Mouse (Mus musculus): ENCODE measurements around the gene Plcb1.

Gene Plcb1

DNA sequence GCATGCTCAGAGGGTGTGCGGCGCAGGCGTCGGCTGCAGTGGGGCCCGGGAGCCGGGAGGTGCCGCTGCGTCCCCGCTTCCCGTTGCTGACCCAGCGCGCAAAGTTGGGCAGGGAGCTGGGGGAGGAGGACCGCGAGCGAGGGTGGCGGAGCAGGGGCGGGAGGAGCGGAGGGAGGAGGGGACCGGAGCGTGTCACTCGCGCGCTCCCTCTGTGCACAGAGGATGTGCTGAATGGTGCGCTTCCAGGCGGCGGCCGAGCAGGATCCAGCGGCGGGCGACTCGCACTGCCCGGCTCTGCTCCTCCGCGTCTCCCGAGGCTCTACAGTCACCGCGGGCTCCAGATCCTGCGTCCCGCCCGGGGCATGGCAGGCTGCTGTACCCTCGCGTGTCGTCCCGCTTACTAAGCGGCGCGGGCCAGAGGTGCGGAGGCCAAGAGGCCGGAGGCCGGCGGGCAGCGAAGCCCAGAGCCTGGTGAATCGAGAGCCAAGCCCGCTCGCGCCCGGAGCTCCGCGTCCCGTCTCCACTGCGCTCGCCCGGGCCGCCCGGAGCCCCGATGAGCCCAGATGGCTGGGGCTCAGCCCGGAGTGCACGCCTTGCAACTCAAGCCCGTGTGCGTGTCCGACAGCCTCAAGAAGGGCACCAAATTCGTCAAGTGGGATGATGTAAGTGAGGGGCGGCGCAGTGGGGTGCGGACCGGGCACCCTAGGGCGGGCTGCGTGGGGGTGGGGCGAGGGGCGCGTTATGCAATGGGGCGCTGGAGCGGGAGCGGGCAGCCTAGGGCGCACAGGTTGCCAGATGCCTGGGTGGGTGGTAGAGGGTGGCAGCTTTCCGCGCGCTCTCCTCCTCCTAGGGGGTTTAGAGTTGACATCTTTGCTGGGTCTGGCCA is at the start of gene Plcb1:
Gene Plcb1 (plus strand): TSS at position 98 of the 886 bp plus-strand sequence.
- peak; percentile 92 for DNase-seq

DNA sequence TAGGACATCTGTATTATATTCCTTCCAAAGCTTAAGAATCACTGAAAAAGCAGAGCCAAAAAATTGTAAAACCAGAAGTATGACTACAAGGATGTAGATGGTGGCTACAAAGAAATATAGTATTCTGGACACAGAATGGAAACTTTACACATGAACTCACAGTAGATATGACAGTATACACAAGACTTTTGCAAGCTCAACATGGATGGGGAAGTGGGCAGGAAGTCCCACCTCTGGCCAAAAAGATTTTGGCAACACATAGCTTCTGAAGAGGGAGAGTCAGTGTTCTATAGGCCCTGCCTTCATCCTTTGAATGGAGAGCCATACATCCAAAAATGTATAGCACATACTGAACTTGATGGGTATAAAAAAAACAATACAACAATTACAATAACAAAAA is 30.3 kb upstream of the Plcb1 start:
- no peak for DNase-seq

- no peak for DNase-seq
Measured at GRCm38 (mm10) chr2:134756086-134756485, 29.8 kb upstream of the Plcb1 start.

- DNase-seq: no peak
Measured at GRCm38 (mm10) chr2:134761029-134761428, 24.8 kb upstream of the Plcb1 start.

- no peak for DNase-seq
Measured at GRCm38 (mm10) chr2:134763406-134763990, 22.4 kb upstream of the Plcb1 start.

DNA sequence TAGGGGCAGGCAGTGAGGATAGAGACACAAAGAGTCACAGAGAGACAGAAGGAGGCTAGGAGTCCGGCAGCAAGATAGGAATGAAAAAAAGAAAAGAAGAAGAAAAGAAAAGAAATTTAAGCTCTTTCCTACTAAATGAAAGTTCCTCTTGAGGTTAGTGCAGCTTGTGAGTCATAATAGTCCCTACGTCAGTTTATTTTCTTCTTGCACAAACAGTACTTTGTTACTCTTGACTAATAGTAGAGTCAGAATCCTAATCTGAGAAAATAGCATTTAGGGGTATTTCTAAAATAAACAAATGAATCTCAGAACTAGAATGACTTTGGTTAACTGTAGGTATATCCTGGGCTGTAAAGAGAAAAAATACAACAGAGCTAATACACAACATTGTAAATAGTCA is 21.4 kb upstream of the Plcb1 start:
- no peak for DNase-seq

- no peak for DNase-seq
Measured at GRCm38 (mm10) chr2:134779826-134780225, 6.0 kb upstream of the Plcb1 start.

DNA sequence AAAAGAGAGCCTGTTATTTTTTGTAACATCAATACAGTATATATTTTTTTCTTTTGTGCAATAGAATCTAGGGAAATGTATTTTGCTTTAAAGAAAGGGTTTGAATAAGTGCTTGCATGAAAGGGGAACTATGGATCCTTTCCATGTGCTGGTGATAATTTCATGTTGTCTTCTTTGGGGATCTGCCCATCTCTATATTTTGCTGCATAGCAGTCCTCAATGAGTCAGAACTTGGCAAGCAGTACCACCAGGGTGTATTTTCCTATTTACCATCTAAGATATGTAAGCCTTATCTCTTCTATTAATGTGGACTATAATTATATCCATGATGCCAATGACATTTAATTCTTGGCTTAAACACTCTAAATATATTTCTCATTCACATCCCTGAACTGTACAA is 5.6 kb upstream of the Plcb1 start:
- DNase-seq: no peak

- DNase-seq: peak; percentile 30
Measured at GRCm38 (mm10) chr2:134786856-134787250, 986 bp downstream of the Plcb1 start.

DNA sequence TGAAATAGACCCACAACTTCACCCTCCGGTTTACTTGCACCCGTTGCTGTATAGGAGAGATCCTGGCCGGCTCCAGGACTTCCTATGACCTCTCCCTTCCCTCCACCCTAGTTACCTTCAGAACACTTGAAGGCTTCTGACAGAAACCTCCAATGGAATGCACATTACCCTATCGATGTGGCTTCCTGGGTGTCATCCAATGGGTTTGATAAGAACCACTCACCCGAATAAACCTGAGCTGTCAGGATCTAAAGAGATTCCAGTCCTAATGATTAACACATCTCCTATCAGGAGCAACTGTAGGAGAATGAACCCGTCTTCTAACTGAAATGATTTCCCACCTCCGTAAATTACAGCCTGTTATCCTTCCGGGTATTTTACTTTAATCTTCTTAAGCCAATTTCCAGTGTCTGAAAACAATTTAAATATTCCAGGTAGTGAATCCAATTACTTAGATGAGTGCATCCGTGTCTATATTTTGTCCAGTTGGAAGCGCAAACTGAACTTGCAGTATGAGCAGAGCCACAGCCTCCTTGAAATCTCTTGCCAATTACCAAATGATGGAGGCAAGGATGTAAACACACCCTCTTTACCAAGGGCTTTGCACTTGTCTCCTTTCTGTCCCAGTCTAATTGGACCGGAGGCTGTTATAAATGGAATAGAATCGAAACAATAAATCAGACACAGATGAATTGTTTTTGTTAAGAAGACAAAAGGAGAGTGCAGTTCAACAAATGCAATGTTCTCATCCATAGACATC is 1.6 kb downstream of the Plcb1 start:
- no peak for DNase-seq

DNA sequence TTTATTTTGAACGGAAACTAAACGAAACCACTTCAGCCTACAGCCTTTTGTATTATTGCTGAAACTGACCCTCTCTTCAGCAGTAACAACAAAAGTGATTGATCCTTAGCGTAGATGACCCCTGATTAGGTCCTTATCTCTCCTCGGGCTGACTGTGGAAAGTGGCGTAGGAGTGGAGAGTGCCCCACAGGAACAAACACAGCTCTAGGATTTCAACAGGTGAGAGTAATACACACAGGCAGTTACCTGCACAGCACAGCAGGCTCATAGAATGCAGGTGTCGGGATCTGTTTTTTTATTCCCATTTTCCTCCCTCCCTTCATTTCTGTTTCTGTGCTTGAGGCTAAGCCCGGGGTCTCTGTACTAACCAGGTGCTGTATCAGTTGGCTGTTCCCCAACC is 7.1 kb downstream of the Plcb1 start:
- DNase-seq: no peak

- DNase-seq: no peak
Measured at GRCm38 (mm10) chr2:134800226-134800625, 14.4 kb downstream of the Plcb1 start.

- no peak for DNase-seq
Measured at GRCm38 (mm10) chr2:134816383-134816782, 30.5 kb downstream of the Plcb1 start.

- DNase-seq: no peak
Measured at GRCm38 (mm10) chr2:134817058-134817840, 31.4 kb downstream of the Plcb1 start.

- no peak for DNase-seq
Measured at GRCm38 (mm10) chr2:134821176-134821575, 35.3 kb downstream of the Plcb1 start.

GRCm38 (mm10) chr2:134825645-134826044 is 39.8 kb downstream of the Plcb1 start:
- DNase-seq: peak; percentile 1

GRCm38 (mm10) chr2:134826111-134827005 is 40.5 kb downstream of the Plcb1 start:
- DNase-seq: peak; percentile 23

DNA sequence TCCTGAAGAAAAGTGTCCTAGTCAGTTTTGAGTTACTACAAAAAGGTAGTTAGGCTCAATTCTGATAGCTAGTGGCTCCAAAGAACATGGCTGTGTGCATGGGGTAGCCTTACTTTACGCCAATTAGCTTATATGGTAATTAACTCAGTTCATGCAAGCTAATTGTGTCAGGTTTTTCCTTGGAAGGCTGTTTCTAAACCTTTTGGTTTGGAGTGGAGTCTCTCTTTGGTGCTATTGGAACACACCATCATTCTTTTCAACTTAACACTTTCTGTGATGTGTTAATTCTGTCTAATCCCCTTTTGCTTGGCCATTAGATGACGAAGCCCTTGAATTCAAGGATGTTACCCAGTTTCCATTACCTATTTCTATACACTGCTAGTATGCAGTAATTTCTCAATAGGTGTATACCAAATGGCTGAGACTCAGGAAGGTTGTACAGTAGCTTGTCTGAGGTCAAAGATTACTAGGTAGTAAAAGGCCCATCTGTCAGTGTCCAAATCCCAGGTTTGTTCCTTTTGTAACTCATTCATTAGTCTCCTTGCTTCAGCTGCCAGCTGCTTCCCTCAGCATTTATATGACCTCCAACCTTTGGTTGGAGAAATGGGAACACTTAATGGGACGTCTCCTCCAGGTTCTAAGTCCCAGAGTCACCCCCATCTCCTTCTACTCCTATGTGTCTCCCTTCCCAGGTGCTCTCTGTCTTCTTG is 42.1 kb downstream of the Plcb1 start:
- no peak for DNase-seq

DNA sequence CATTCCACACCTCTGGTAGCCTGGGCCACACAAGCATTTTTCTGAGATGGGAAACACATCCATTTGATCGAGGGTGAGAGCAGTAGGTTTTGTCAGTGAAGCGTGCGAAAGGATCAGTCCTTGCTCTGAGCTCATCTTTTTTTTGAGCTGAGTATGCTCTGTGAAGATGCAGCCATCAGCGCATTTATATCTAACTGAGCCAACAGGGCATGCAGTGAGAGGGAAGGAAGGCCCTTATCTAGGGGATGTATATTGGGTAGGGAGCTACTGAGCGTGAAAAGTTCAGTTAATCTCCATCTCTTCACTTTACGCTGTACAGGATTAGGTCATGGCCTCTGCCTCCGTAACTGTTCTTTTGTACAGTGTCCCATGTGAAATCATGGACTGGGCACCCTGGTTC is 46.0 kb downstream of the Plcb1 start:
- no peak for DNase-seq

- no peak for DNase-seq
Measured at GRCm38 (mm10) chr2:134836097-134836496, 50.2 kb downstream of the Plcb1 start.

GRCm38 (mm10) chr2:134838185-134838584 is 52.3 kb downstream of the Plcb1 start:
- DNase-seq: no peak
